Mouse (Mus musculus) monocyte, adult 5-6 weeks (primary cell): ENCODE results near the gene Maml3. TPM values are rescaled to one million over a fixed set of nuclear protein-coding genes. Genes with fewer than 3 reads are reported as not detected.
A peak's percentile ranks its signal among the peaks of the same experiment; 100 is the strongest.

Source experiments
- ATAC-seq: fragments of 153-309, 156-312 bp; replicated peaks from 2 replicates; pipeline ENCODE4 v1.8.0; 2017; ENCODE audit warnings: mild to moderate bottlenecking; ENCODE audit not compliant: low TSS enrichment, insufficient number of reproducible peaks, severe bottlenecking, poor library complexity, low FRiP score
- total RNA-seq: library from RNA; stranded (forward); fragments of 200-1000, 200-491, 200-594 nt; gene quantifications from 3 replicates; pipeline ENCODE4 v1.2.3, GENCODE M21; 2017

Gene Maml3
- 5.8 to 12.7 TPM (median 8.5 TPM) in 3 replicates for total RNA-seq

DNA sequence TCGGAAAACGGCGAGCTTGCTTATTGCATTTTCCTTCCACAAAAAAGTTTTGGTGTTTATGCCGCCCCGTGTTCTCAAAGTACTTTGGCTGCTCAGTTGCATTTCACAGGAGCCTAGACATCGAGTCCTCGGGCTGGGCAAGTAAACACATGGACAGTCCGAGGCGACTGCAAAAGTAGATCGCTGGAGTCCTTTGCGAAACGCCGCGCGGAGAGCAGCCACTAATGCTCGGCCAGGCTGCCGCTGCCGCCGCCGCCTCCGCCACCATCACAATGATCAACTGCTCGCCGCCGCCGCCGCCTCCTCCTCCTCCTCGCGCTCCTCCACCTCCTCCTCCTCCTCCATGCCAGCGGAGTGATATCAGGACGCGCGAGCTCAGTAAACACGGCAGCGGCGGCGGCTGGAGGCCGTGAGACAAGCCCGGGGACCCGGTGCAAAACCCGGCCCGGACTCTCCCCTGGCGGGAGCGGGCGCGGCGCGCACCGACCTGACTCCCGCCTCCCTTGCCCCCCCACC lies at the start of gene Maml3:
Gene Maml3 (minus strand): TSS at position 441 of the 516 bp plus-strand sequence.
- peak; percentile 54 for ATAC-seq

DNA sequence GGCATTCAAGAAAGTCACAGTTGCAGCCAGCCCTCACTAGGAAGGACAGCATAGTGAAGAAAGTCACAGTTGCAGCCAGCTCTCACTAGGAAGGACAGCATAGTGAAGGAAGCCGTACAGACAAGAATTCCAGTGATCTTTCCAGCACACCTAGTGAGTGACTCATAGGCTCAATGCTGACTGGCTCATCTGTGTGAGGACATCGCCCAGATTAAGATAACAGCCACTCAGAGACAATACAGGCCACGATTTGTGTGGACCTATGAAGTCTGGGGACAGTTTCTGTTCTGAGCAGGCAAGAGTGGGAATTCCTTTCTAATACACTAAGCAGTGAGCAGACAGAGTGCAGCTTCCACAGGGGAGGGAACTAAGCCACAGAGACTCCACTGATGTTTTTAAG lies 46.3 kb upstream of the Maml3 start:
- no peak for ATAC-seq

DNA sequence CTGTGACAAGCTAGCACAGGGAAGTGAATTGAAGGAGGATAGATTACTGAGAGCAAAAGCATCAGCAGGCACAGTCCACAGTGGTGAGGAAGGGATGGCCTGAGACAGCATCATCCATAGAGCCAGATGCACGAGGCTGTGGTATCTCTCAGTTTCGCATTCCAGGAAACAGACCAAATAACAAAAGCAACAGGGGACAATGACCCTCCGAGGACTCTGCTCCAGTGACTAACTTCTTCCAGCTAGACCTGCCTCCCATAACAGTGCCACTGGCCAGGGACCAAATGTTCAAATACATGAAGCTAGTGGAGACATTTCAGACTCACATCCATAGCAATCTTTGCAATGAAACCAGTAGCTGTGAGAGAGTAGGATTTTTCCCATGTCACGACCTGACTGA lies 43.4 kb upstream of the Maml3 start:
- ATAC-seq: no peak

DNA sequence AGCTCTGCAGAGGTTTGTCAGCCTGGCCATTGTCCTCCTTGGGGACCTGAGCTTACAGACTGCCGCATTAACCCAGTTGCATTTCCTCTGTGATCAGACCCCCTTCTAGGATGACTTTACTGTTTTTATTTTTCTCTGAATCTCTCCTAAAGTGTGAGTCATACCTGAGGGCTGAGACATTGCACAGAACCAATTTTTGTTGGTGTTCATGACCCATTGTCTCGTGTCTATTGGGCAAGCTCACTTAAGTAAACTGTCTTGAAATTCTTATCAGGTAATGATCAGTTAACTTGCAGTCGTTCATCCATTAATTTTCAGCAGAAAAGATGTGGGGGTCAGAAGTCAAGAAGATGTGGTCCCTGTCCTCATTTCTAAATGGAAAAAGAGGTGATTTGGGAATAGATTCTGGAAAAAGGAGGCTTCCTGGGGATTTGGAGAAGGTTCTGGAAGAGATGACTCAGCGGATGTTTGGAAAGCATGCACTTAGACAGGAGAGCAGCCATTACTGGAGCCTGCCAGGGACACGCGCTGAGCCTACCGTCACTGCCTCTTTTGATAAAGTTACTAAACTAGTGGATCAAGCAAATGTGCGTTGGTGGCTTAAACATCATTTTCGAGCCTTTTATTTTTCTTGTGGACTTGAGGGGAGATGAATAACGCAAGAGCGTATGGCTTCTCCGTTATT lies 40.0 kb upstream of the Maml3 start:
- ATAC-seq: no peak

DNA sequence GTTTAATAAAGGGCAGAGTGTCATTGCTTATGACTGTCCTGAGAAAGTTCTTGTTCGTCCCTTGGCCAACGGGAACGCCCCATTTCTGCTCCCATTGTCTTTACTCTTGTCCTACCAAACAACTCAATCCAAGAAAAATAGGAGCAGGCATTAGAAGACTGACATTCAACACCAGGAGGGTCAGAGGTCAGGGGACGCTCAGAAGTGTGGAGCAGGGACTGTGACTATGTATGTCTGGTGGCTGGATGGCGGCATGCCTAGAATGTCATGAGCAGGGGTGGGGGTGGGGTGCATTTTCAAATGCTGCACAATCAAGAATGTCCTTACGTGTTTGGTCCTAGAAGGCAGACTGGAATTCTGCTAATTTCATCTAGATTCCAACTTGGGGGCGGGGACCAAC lies 38.1 kb upstream of the Maml3 start:
- ATAC-seq: no peak

DNA sequence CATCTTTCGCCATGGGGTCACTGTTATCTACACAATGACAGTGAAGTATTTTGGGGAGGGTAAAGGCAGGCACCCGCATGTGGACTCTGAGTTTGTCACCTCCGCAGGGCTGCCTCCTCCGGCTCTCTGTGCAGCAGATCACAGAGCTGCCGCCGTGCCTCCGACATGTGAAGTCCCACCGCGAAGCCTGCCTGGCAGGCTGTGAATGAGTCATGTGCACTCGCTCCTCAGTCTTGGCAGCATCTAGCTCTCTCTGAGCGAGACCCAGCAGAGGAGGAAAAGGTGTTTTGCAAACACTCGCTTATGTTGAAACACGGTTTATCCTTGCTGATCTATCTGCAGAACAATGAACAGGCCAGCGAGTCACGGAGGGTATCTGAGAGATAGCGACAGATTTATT lies 35.3 kb upstream of the Maml3 start:
- ATAC-seq: no peak

DNA sequence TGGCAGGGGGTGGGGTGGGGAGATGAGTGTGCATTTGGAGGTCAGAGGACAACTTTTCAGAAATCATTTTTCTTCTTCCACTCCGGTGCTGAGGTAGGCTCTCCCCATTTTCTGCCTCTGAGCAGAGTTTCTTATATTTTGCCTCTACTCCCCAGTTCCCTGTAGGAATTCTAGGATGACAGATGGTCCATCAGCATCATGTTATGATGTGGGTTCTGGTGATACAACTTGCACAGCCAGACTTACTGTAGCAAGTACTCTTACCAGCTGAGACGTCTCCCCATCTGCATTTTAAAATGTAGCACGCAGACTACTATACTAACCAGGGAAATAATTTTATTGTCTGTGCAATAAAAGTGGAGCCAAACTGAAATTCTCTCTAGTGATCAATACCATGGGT lies 20.5 kb upstream of the Maml3 start:
- no peak for ATAC-seq

DNA sequence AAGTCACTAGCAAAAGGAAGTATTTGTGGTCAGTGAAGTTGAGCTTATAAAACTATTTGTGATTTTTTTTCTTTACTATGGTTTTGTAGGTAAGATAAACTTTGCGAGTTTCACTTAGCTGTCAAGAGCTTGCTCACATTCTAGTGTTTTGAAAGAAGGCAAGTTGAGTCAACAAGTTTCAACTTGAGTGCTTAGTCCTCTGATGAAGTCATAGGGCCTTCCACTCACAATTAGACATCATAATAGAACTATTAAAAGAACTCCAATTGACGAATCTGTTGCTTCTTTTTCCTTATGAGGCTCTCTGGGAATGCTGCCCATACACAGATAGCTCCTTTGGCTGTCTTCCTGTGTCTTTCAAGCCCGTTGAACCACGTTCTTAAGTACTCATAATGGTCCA lies 16.0 kb upstream of the Maml3 start:
- ATAC-seq: no peak

DNA sequence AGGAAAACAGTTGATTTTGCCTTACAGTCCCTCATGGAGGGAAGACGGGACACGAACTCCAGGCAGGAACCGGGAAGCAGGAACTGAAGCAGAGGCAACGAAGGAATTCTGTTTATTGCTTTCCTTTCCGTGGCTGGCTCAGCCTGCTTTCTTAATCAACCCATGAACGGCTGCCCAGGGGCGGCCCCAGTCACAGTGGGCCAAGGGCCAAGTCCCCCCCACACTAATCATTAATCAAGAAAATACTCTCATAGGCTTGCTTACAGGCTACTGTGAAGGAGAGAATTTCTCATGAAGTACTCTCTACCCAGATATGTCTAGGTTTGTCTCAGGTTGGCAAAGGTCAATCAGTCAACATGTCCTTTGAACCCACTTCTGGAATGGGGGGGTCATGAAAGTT lies 14.3 kb upstream of the Maml3 start:
- no peak for ATAC-seq

DNA sequence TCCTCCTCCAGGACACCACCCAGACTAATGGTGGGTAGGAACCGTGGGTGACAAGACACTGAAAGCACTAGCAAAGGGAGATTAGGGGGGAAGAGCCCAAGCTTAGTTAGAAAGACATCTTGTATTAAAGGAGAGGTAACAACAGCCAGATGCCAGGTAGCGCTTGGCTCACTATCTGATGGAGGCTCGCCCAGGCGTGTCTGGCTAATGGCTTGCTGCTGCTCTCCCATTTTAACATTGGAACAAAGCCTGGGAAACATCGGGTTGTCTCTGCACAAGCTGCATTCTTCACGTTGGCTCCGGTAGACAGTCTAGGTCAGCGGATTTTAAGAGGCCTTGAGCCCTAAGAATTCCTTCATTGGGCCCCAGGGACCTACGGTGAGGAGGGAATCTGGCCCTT lies 10.5 kb upstream of the Maml3 start:
- ATAC-seq: no peak

DNA sequence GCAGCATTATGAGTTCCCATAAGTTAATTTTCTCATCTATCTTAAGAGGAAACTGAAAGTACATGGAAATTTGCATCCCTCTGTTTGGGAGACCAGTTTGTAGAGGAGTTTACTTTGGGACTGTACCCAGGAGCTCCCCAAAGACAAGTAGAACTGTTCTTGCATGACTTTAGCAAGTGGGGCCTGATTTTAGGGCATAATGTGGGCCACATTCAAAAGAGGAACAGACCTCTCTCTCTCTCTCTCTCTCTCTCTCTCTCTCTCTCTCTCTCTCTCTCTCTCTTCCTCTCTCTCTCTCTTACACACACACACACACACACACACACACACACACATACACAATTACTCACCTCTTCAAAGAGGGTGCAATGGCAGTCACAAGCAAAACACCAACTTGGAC lies 3.2 kb upstream of the Maml3 start:
- ATAC-seq: no peak

DNA sequence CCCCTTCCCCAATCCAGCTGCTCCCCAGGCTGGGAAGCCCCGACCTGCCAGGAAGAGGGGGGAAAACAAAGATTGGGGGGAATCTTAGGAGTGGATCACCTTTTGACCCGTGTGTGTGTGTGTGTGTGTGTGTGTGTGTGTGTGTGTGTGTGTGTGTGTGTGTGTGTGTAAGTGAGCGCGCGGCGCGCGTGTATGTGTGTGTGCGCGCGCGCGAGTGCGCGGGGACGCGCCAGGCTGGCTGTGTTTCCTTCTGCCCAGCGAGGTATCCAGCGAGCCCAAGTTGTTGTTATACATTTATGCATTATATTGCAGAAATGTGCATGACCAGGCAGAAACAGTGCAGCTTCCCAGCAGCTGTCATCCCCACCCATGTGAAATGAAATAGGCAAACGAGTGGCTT lies 280 bp upstream of the Maml3 start:
- ATAC-seq: no peak

DNA sequence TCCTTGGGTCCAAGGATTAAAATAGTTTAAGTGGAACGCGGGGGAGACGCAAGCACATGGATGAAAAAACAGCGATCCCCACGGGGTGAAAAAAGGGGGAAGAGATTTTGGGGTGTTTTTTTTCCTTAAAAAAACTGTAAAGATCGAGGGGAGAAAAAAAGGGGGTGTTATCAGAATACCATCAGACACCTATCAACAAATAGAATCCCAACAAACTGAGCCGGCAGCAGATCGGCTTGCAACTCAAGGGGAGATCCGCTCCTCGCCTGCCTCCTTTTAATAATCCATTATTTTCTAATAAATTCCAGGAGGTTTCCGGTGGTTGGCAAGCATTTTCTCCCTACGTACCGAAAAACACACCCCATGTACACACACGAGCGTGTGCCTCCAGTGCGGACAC lies 668 bp downstream of the Maml3 start:
- no peak for ATAC-seq

DNA sequence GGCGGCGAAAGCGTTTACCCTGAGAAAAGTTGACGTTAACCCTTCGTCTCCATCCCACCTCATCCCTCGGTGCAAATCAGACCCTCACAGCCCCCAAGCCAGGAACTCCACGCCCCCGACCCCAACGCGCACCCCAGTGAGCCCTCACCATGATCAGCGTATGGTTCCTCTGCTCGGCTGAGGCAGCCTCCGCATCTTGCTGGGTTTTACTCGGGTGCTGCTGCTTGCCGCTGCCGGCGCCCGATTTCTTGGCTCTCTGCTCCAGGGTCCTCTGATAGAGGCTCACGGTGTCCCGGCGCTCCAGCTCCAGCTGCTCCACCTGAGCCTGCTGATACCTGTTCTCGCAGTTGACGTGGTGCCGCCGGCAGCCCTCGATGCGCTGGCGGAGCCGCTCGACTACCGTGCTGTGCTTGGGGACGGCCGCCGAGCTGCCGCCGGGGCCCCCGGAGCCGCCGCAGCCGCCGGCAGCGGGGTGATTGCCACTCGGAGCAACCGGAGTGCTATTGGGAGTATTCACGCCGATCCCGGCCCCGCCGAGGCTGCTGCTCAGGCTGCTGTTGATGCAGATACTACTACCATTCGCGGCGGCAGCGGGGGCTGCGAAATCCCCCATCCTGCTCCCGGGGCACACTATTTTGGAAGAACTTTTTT lies 1.2 kb downstream of the Maml3 start:
- no peak for ATAC-seq

DNA sequence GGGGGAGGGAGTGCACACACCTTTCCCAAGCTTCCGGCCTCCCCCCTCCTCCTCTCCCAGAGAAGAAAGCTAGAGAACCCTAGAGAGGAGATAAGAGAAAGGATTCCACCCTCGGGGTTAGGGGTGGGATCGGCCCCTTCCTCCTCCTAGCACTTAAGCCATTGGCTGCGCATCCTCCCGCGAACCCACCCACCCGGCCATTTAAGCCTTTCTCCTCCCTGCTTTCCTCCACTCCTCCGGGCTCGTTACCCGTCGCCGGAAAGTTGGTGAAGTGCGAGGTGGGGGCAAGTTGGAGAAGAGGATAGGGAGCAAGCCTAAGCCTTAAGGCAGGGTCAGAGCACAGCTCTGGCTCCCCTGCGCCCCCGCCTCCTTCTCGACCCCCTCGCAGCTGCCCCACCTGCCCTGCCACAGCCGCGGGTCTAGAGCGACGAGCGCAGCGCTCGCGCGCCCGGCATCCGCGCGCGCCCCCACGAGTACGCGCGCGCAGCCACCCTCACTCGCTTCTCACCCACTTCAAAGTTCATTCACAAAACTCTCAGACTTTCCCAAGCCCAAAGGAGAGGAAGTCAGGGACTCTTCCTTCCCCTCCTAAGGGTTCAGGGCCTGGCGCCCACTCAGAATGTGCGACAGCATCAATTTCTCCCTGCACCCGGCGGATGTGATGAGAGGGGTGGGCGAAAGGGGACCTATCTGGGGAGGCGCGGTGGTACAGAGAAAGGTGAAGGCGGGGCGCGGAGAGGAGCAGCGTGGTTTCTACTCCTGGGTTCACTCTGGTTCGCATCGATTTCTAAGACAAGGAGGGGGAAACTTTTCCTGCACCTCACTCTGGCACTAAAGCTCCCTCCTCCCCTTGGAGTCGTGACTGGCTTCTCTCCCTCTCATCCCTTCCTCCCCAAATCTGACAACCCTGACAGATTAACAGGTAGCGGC lies 2.0 kb downstream of the Maml3 start:
- ATAC-seq: peak; percentile 27

DNA sequence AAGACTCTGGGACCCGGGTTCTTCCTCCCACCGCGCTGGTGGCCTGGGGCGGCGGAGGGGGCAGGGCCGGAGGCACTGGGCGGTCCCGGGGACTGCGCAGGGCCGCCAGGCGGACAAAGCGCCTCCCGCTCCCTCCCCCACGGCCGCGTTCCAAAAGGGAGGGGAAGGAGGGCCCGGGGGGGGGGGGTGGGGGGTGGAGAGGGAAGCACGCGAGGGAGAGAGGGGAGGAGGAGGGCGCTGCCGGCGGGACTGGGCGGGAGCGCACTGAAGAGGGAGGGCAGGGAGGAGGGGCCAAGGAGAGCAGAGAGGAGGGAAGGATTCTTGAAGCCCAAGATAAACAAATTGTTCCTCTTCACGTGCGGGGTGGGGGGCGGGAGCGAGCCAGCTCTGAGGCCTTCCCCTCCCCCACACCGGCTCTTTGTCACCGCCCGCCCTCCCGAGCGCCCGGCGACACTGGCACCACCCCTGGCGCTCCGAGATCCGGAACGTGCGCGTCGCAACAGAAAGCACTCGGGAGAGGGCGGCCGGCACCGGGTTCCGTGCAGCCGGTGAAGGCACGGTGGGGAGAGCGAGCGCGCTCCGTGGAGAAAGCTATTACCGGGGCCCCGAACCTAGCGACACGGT lies 2.8 kb downstream of the Maml3 start:
- peak; percentile 83 for ATAC-seq

DNA sequence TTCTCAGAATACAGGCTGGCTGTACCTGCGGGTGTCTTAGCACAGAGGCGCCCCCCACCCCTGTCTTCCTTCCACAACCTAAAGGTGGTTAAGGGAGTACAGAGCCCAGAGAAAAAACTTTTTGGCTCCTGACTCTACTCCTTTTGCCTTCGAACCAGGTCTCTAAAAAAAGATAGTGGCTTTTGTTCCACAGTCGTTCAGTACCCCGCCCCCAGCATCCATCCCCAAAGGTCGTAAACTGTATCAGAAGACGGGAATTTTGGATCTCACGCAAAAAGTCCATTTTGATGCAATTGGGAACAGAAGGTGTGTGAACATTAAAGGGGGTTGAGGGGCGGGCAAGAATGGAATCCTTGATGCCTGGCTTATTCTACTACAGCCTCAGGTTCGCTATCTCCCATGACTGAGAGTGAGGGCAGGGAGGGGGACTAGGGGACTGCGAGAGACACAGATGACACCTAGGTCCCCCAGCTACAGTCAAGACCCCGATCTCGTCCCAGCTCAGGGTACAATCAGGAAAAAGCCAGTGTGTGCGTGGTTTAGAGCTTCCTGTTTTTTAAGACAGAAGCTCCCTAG lies 3.4 kb downstream of the Maml3 start:
- no peak for ATAC-seq

DNA sequence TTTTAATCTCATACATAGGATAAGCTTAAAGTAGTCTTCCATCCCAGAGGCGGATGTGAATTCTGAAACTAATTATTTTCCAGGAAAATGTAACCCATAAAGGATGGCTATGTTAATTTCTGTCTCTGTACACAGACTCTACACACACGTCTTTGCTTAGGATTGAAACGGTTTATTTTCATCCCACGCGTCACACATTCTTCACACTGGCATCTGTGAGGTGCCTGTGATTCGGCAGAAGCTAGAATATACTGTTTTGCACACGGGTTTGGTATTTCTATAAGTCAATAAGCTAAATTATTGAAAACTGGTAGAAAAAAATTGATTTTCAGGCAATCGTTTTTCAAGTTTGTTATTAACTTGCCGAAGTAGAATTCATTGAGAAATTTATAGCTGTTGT lies 4.0 kb downstream of the Maml3 start:
- ATAC-seq: no peak

DNA sequence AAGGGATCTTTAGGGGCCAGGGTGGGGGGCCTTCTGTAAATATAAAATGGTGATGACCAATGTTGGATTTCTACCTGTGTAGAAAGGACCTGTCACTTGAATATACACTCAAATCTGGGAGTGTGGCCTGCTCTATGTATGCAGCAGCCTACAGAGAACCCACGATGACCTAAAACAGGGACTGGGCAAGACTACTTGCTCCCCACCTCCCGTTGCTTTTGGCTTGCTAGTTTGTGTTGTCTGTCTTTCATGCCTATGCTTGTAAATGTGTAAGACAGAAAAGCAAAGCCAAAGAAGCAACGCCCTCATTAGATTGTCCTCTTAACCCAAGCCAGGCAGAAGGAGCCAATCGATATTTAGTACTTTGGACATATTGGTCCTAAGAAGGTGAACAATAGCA lies 4.6 kb downstream of the Maml3 start:
- no peak for ATAC-seq
